Mouse (Mus musculus): ENCODE data around the gene Gnat1.

Gene Gnat1

GRCm38 (mm10) chr9:107674609-107675429 lies 4.7 kb downstream of the Gnat1 start:
- DNase-seq, result no peak

- DNase-seq, result no peak
These were observed 9.3 kb downstream of the Gnat1 start for GRCm38 (mm10) chr9:107670259-107670658.

GRCm38 (mm10) chr9:107669480-107669945 lies 10.0 kb downstream of the Gnat1 start, which contains the start of gene Slc38a3:
TSS of gene Slc38a3 (minus strand) at chr9:107669530.
- no peak for DNase-seq

- no peak for DNase-seq
These were observed 10.6 kb downstream of the Gnat1 start for GRCm38 (mm10) chr9:107668916-107669315.

GRCm38 (mm10) chr9:107668011-107668410 lies 11.5 kb downstream of the Gnat1 start:
- DNase-seq, result no peak

GRCm38 (mm10) chr9:107667219-107667618 lies 12.3 kb downstream of the Gnat1 start:
- peak; percentile 43 for DNase-seq

- no peak for DNase-seq
These were observed 12.7 kb downstream of the Gnat1 start for GRCm38 (mm10) chr9:107666751-107667205.

- no peak for DNase-seq
These were observed 14.2 kb downstream of the Gnat1 start for GRCm38 (mm10) chr9:107665308-107665707.

GRCm38 (mm10) chr9:107663525-107663924 lies 16.0 kb downstream of the Gnat1 start:
- no peak for DNase-seq

- DNase-seq, result no peak
These were observed 17.2 kb downstream of the Gnat1 start for GRCm38 (mm10) chr9:107662342-107662741.

- no peak for DNase-seq
These were observed 18.7 kb downstream of the Gnat1 start for GRCm38 (mm10) chr9:107660777-107661176.

- DNase-seq, result no peak
These were observed 19.6 kb downstream of the Gnat1 start for GRCm38 (mm10) chr9:107659961-107660360.

- peak; percentile 54 for DNase-seq
These were observed 20.0 kb downstream of the Gnat1 start for GRCm38 (mm10) chr9:107659551-107659950.

GRCm38 (mm10) chr9:107658096-107658495 lies 21.4 kb downstream of the Gnat1 start:
- no peak for DNase-seq

- DNase-seq, result no peak
These were observed 22.4 kb downstream of the Gnat1 start for GRCm38 (mm10) chr9:107657144-107657543.

GRCm38 (mm10) chr9:107654585-107654984 lies 24.9 kb downstream of the Gnat1 start:
- no peak for DNase-seq

GRCm38 (mm10) chr9:107653474-107653873 lies 26.0 kb downstream of the Gnat1 start:
- no peak for DNase-seq

- no peak for DNase-seq
These were observed 28.6 kb downstream of the Gnat1 start for GRCm38 (mm10) chr9:107650708-107651481.

GRCm38 (mm10) chr9:107650225-107650624 lies 29.3 kb downstream of the Gnat1 start:
- DNase-seq, result no peak

- DNase-seq, result no peak
These were observed 30.7 kb downstream of the Gnat1 start for GRCm38 (mm10) chr9:107648767-107649166.

GRCm38 (mm10) chr9:107646975-107647374 lies 32.5 kb downstream of the Gnat1 start:
- DNase-seq, result no peak

GRCm38 (mm10) chr9:107645577-107645976 lies 33.9 kb downstream of the Gnat1 start:
- DNase-seq, result peak; percentile 79

GRCm38 (mm10) chr9:107645153-107645510 lies 34.4 kb downstream of the Gnat1 start:
- DNase-seq, result no peak
